Mouse (Mus musculus) MEL-GATA-1-ER (cell line): ENCODE results near the gene Dnajb13.

Source experiments
- DNase-seq: peaks from one replicate; pipeline ENCODE4 v3.0.0-alpha.2; 2012; ENCODE audit warnings: low read depth; ENCODE audit errors: extremely low read depth

Gene Dnajb13

DNA sequence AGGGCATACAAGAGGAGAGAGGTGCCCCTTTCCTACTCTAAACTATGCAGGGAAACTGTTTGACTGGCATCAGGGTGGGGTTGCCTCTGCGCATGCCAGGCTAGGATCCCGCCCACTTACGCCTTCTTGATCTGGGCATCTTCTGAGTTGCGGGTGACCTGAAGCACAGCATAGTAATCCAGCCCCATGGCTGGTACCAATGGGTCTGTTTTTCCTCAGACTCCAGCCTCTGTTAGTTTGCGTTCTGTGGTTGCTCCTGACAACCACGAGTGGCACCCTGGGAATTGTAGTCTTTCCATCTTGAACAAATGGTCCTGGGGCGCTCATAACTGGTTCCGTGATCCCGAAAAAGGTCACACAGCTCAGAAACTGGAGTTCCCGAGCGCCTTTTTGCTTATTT is at the start of gene Dnajb13:
Dnajb13 (minus strand) TSS at position 388 of the 400 bp plus-strand sequence.
- no peak for DNase-seq

DNA sequence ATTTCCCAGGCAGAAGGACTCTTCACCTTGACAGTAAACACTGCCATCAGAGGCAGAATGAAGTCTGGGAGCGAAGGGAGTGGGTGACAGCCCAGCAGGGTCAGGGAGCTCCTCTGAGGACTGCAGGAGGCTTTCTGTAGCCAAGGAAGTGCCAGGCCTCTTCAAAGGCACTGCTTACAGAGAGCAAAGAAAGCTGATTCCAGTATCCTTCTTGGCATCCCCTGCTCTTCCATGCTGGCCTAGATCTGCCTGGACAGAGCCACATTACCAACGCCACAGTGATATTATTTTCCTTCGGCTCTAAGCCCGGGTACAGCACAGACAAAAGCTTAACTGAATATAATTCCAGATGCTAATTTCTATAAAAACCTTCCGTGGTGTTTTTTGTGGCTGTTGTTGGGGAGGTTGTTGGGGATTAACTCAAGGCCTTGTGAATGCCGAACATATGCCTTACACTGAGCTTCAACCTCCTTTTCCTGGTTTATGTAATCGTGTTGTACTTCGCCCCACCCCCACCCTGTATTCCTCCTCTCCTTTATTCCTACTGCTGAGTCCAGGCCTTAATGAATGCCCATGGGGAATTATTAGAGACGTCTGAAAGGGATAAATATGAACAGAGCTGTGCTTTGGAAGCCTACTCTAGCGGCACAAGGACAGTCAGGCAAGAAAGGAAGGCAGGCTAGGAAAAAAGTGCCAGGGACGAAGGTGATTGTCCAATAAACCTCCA is 47.3 kb upstream of the Dnajb13 start:
- no peak for DNase-seq

- DNase-seq, result no peak
Measured at GRCm38 (mm10) chr7:100559331-100559730, 44.6 kb upstream of the Dnajb13 start.

DNA sequence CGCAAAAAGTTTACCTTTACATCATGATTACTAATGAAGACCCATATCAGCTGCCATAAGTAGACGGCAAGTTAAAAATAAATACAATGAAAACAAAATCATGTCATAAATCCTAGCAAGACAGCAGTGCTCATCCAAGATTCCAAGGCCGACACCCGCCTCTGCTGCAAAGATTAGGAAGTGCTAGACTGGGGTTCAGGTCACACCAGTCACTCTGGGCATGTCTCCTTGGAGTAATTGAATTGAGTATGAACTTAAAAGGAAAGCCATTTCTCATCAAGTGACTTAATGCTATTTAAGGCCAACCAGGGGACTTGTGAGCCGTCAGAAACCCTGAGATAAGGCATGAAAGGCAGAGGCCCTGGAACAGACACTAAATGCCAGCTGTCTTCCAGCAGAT is 42.5 kb upstream of the Dnajb13 start:
- no peak for DNase-seq

- no peak for DNase-seq
Measured at GRCm38 (mm10) chr7:100555431-100555951, 40.7 kb upstream of the Dnajb13 start.

GRCm38 (mm10) chr7:100554939-100555338 is 40.2 kb upstream of the Dnajb13 start:
- DNase-seq, result no peak

- DNase-seq, result no peak
Measured at GRCm38 (mm10) chr7:100550338-100551007, 35.7 kb upstream of the Dnajb13 start.

DNA sequence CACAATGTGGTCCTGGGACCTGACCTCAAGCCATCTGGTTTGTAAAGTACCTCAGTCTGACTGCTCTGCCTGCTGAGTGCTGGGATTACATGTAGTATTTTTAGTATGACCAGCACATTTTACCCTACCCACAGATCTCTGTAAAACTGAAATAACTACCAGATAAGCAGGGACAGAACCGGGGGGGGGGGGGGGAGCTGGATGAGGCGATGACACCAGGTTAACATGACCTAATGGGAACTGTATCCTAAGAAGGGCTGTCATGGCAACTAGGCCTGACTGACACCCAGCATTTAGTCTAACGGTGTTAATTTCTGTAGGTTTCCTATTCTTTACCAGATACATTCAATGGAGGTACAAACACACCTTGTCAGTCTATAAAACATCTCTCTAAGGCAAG is 35.0 kb upstream of the Dnajb13 start:
- no peak for DNase-seq

DNA sequence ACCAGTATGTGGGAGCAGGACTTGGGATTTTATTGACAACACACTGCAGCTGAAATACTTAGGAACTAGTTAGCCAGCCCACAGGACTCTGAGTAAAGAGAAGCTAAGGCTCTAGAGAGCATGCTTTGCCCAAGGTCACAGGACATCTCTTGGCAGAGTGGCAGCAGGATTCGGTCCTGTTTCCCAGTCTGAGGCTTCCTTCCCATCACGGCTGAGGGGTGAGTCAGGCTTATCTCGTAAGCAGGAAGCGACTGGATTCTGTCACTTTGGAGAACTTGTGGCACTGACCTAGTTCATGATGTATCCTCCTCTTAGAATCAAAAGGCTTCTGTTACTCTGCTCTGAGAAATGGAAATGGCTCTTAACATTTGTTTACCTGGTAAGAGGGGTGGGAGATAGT is 32.9 kb upstream of the Dnajb13 start:
- DNase-seq, result no peak

DNA sequence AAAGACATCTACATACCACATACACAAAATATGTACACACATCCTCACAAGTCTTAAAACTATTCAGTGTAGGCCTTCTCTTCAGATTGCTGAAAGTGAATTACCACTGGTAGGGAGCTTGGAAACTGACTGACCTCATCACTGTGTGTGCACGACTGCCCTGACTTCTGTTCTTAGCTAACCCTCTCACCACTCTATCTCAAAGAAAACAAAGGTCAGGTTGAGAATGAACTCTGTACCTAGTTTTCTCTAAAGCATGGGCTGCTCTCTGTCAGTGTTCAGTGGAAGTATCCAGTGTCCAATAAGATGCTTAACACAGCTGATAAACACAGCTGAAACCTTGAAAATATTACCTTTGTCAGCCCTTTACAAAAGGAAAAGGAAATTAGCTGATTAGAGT is 29.7 kb upstream of the Dnajb13 start:
- no peak for DNase-seq

DNA sequence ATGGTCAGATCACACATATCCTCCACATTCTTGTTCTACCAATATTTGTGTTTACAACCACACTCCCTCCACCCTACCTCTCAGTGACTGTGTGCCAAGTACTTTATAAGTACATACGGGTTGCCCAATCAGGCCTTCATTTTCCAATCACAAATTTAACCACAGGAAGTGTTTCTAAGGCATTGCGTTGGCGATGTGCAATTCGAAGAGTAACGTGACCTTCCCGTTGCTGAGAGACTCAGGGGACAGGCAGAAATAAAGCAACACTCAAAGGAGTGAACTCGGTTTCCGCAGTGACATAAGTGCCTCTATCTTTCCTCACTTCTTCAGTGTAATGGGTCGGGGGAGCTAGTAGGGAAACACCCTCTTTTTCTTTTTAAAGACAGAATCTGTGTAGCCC is 24.8 kb upstream of the Dnajb13 start:
- DNase-seq, result no peak

GRCm38 (mm10) chr7:100537519-100537902 is 22.8 kb upstream of the Dnajb13 start:
- no peak for DNase-seq

DNA sequence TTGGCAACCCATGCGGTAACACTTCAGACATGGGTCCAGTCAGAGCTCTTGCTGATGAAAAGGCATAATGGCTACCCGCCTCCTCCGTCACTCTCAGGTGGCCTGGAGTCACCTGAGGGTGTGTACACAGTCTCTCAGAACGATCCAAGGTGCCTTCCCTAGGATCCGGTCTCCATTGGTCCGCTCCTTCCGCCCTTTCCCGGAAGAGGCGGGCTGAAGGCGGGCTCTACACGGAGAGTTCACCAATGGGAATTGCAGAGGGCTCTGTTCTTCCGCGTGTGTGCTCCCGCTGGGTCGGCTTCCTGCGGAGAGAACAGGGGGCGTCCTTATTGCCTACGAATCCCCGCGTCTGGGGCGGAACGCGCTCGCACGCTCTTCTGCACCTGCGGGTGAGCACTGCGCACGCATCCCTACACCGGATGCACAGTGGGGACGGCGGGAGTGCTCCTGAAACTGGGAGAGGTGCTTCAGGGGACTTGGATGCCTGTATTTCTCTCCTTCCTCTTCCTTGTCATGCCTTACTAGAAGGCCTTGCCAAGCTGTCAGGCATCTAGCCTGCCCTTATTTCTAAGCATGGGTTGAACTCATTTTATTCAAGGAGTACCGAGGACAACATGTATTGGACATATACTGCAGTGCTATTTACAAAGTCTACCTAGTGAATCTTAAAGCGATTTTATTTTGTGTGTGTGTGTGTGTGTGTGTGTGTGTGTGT is 22.2 kb upstream of the Dnajb13 start, which contains the start of gene Coa4:
Coa4 (plus strand) TSS at position 268 of the 715 bp plus-strand sequence.
- peak; percentile 86 for DNase-seq

DNA sequence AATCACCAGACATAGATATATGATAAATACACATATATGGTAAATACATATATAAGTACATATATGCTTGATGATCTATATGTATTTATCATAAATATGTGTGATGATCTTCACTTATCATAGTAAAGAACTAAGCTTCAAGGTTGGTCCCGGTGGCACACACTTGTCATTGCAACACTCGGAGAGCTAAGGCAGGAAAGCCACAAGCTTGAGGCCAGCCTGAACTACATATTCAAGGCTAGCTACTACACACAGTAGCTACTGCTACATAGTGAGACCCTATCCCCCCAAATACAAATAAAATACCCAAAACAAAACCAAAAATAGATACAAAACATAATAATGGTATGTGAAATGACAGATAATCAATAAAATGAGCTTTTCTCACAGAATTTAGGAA is 21.1 kb upstream of the Dnajb13 start:
- no peak for DNase-seq

- DNase-seq, result peak; percentile 80
Measured at GRCm38 (mm10) chr7:100534216-100534615, 19.5 kb upstream of the Dnajb13 start.

DNA sequence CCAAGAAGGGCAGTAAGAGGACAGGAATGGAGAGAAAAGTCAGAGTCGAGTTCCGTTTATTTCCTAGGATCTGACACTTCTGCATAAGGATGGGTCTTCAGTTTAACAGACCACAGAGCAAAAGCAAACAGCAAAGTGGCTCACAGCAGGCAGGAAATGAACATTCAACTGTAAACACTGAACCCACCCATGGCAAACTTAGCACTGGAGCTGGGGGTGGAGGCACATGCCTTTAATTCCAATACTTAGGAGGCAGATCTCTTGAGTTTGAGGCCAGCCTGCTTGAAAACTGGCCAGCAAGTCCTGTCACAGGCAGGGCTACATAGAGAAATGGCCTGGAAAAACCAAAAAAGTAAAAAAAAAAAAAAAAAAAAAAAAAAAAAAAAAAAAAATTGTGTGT is 18.7 kb upstream of the Dnajb13 start:
- DNase-seq, result no peak

- no peak for DNase-seq
Measured at GRCm38 (mm10) chr7:100530766-100531165, 16.0 kb upstream of the Dnajb13 start.

DNA sequence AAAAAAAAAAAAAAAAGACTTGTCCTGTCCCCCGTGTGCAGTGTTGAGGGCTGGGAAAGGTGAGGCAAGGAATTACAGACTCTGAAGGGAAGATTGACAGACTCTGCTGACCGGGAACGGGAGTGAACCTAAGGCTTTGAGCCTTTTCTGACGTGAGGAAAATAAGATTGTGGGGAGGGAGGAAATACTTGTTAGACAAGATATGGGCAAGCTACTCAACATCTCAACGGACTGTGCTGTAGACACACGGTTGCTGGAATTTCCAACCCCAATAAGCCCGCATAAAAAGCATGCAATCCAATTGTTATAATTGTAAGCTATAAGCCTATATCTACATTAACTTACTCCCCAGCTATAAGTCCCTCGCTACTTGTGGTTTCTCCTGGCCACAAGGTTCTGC is 9.9 kb upstream of the Dnajb13 start:
- DNase-seq, result peak; percentile 58

DNA sequence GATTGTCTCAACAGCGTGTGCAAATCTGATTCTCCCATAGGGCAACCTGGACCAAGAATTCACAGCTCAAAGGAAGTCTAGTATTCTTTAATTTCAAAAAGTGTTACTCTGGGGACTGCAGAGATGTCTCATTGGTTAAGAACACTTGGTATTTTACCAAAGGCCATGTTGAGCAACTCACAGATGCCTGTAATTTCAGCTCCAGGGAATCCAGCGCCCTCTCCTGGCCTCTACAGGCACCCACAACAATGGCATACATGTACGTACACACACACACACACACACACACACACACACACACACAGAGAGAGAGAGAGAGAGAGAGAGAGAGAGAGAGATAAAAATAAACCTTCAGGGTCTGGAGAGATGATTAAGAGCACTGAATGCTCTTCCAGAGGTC is 7.5 kb upstream of the Dnajb13 start:
- no peak for DNase-seq

GRCm38 (mm10) chr7:100520663-100521285 is 6.0 kb upstream of the Dnajb13 start:
- peak; percentile 47 for DNase-seq

DNA sequence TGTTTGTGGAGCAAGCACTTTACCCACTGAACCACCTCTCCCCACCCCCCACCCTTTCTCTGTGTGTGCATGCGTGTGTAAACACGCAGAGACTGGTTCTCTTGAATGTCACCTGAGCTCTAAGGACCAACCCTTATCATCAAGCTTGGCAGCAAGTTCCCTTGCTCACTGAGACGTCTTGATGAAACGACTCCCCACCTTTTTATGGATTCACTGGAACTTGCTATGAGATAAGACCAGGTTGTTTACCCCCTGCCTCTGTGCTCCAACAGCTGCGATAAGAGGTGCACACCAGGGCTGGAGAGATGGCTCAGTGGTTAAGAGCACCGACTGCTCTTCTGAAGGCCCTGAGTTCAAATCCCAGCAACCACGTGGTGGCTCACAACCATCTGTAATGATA is 5.4 kb upstream of the Dnajb13 start:
- no peak for DNase-seq

DNA sequence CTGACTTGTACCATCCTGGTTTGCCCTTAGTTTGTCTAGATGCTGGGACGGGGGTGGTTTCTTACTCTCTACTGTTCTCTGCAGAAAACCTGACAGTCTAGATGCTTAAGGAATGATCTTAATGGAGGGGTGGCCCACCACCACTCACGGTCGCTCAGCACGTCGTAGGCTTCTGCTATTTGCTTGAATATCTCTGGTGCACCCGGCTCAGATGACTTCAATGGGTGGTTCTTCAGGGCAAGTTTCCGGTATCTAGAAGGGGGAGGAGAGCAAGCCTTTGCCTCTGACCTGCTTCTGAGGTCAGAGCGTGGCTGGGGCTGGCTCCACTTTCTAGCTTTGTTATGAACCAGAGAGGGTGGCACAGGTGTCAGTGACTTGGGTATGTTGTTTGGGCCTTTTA is 3.2 kb downstream of the Dnajb13 start:
- DNase-seq, result no peak
